Mouse (Mus musculus): Measurements from ENCODE around the gene Lsm14b.

GRCm38 (mm10) chr2:180032925-180033324 lies 8.1 kb downstream of the Lsm14b start:
- TF ChIP-seq CTCF (IDR thresholded peaks at IDR 0.05; ENCODE audit: low read depth, low read length) (no peak), POLR2A (IDR thresholded peaks at IDR 0.05; ENCODE audit: extremely low read depth, insufficient read depth, low read length) (no peak)
